Mouse (Mus musculus) intestine, postnatal 0 days (tissue): ENCODE results near the gene Agap1. TPM values are rescaled to one million over a fixed set of nuclear protein-coding genes. Genes with fewer than 3 reads are reported as not detected.

Experiments used
- ATAC-seq: fragments of 200-750 bp; cut with Nextera tagmentation; 2 replicates; pipeline ENCODE4 v1.8.0; 2017; ENCODE audit warnings: mild to moderate bottlenecking, moderate TSS enrichment, moderate library complexity
- H3K27ac ChIP-seq: fragments of 300-500 bp; sonication (generic); 2 replicates; pipeline ENCODE4 v1.5.1; 2014; ENCODE audit warnings: mild to moderate bottlenecking, low read depth, low read length, moderate library complexity
- H3K27me3 ChIP-seq: fragments of 300-500 bp; sonication (generic); replicated peaks from 2 replicates; pipeline ENCODE4 v1.6.1; 2014; ENCODE audit warnings: low read length, mixed read lengths; ENCODE audit not compliant: control insufficient read depth, insufficient read depth
- H3K36me3 ChIP-seq: fragments of 300-500 bp; sonication (generic); 2 replicates; pipeline ENCODE4 v1.6.1; 2014; ENCODE audit warnings: mild to moderate bottlenecking, moderate library complexity; ENCODE audit not compliant: control insufficient read depth, insufficient read depth
- H3K4me1 ChIP-seq: fragments of 300-500 bp; sonication (generic); replicated peaks from 2 replicates; pipeline ENCODE4 v1.6.1; 2014; ENCODE audit warnings: antibody characterized with exemption, low read length, mixed read lengths; ENCODE audit not compliant: control insufficient read depth, insufficient read depth
- H3K4me2 ChIP-seq: fragments of 300-500 bp; sonication (generic); replicated peaks from 2 replicates; pipeline ENCODE4 v1.6.1; 2014; ENCODE audit warnings: low read depth, mild to moderate bottlenecking, moderate library complexity
- H3K4me3 ChIP-seq: fragments of 300-500 bp; sonication (generic); 2 replicates; pipeline ENCODE4 v1.5.1; 2014; ENCODE audit warnings: low read depth, low read length
- H3K9ac ChIP-seq: fragments of 300-500 bp; sonication (generic); 2 replicates; pipeline ENCODE4 v1.6.1; 2014; ENCODE audit warnings: mild to moderate bottlenecking, low read depth, low read length
- H3K9me3 ChIP-seq: fragments of 300-500 bp; sonication (generic); 2 replicates; pipeline ENCODE4 v1.6.1; 2016; ENCODE audit warnings: mixed run types; ENCODE audit not compliant: control insufficient read depth
- CTCF ChIP-seq: sonication (generic); IDR thresholded peaks from 2 replicates; pipeline ENCODE4 v1.5.1; 2016; ENCODE audit warnings: low read depth, mild to moderate bottlenecking, control low read depth, antibody characterized with exemption, moderate library complexity
- WGBS: fragments of 180-500 bp; shearing (Covaris S2); extraction: QIAGEN DNeasy Blood & Tissue Kit; methylation state at CpG from one replicate; pipeline ENCODE4 v1.1.7; 2014; 5-methylcytosine and 5-hydroxymethylcytosine counted together
- polyA plus RNA-seq: library from polyadenylated mRNA; unstranded; fragments of >200 nt; fragmentation: Nextera tagmentation; extraction: Ambion mirVana; gene quantifications from 2 replicates; pipeline ENCODE4 v1.2.1, GENCODE M21; 2015

Gene Agap1
- polyA plus RNA-seq, 1 experiment from 2014 or later = 6.1 TPM

DNA sequence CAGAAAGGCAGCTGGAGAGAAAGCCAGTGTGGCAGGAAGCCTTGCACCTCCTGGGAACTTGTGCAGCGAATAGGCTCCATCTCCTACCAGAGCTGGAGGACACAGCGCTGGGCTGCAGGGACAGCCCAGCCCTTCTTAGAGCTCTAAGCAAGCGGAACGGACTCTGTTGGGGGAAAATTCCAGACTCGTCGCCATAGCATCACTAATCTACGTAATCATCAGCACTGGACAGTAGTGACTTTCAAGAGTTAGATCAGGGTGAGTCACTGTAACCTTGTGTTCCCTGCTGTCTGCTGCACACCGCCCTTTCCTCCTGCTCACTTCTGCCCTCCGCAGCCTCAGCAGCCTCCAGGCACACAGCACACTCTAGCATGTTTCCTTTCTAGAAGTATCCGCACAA lies 234.3 kb downstream of the Agap1 start:
- no peak for TF ChIP-seq CTCF
- H3K4me3 ChIP-seq = no peak overlapping the region
- H3K36me3 ChIP-seq = peaks cover 10% of the 10 kb centered on the region; the same call in 1 of the 2 replicates
- ATAC-seq = no peak
- 82% methylated on average over 10 of the region's 10 CpGs for WGBS
- no peaks in the 10 kb centered on the region for H3K27me3 ChIP-seq
- no peaks in the 10 kb centered on the region for H3K4me1 ChIP-seq
- H3K27ac ChIP-seq = no peak overlapping the region
- no peaks in the 10 kb centered on the region for H3K9me3 ChIP-seq
- H3K4me2 ChIP-seq = no peak overlapping the region
- H3K9ac ChIP-seq = no peak overlapping the region

DNA sequence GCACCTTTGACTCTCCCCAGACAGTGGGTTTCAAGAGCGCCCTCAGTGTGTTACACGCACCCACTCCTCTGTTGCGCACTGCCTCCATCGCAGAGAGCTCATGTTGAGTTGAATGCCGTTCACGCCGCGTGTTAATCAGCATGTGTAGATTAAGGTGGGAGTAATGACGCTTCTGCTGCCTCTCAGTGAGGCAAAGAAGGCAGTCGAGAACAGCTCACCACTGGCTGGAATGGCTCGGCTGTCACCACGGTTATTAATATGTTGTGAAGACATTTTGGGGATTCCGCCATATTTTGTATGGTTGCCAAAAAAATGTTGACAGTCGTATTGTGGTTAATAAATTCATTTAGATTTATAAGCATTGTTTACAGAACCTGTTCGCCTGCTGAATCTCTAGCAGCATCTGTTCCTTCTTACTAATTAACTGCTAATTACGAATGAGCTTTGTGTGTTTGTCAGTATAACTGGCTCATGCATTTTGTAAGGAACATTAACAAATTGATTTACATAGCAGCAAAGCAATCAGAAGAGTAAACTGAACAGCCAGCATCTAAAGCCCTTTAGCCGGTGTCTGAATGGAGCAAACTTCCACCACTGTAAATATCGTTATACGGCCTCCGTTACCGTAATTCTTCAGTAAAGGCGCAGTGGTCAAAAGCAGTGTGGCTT lies 235.1 kb downstream of the Agap1 start:
- ATAC-seq = no peak
- no peak overlapping the region for H3K9ac ChIP-seq
- H3K4me1 ChIP-seq = no peaks in the 10 kb centered on the region
- no peak overlapping the region for H3K27ac ChIP-seq
- H3K9me3 ChIP-seq = no peaks in the 10 kb centered on the region
- no peak overlapping the region for H3K4me2 ChIP-seq
- H3K27me3 ChIP-seq = no peaks in the 10 kb centered on the region
- no peak overlapping the region for H3K4me3 ChIP-seq
- peaks cover 10% of the 10 kb centered on the region; the same call in 1 of the 2 replicates for H3K36me3 ChIP-seq
- WGBS = 81% methylated on average over 22 of the region's 22 CpGs
- no peak for TF ChIP-seq CTCF

DNA sequence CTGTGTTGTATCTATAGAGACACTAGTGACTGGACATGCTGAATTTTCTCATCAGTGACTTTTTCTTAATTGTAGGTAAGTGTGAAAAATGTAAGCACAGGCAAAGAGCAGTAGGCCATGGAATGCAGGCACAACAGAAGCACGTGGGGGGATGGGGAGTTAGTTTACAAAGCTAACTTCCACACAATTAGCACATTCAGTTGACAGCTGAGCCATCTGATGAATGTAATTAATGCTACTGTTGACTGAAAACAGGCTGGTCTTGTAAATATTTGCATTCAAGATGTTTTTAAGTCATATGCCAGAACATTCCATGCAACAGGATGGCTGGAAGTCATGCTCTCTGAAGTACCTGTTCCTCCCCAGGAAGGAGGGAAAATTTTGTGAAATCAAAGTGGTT lies 236.5 kb downstream of the Agap1 start:
- Histone ChIP-seq H3K4me3 (no peak overlapping the region), H3K4me1 (no peaks in the 10 kb centered on the region), H3K27me3 (no peaks in the 10 kb centered on the region), H3K9ac (no peak overlapping the region), H3K4me2 (no peak overlapping the region), H3K27ac (no peak overlapping the region), H3K9me3 (no peaks in the 10 kb centered on the region), H3K36me3 (0 out of 2 replicates have a peak, but pooled peaks cover 3% of the 10 kb centered on the region)
- ATAC-seq = no peak
- no peak for TF ChIP-seq CTCF
- 24% methylated on average over 1 of the region's 1 CpGs for WGBS

DNA sequence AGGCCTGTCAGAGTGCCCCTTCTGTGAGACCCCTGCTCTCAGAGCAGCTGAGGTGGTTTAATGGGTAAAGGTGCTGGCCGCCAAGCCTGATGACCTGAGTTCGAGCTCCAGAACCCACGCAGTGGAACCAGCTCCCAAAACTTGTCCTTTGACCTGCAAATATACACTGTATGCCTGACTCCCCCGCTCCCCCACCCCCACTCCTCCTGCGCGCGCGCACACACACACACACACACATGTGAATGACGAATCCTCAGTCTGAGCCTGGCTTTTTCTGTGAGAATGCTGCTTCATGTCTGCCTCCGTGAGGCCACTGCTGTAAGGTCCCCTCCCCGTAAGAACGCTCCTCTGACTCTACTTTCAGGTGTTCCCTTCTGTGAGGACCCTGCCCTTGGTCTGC lies 237.8 kb downstream of the Agap1 start:
- whole genome bisulfite sequencing = 89% methylated on average over 12 of the region's 12 CpGs
- Histone ChIP-seq H3K36me3 (no peaks in the 10 kb centered on the region), H3K27me3 (no peaks in the 10 kb centered on the region), H3K9ac (no peak overlapping the region), H3K4me3 (no peak overlapping the region), H3K9me3 (no peaks in the 10 kb centered on the region), H3K4me1 (no peaks in the 10 kb centered on the region), H3K27ac (no peak overlapping the region), H3K4me2 (no peak overlapping the region)
- no peak for ATAC-seq
- TF ChIP-seq CTCF = no peak

- Histone ChIP-seq H3K9ac (no peak overlapping the region), H3K4me3 (no peak overlapping the region), H3K4me2 (no peak overlapping the region), H3K9me3 (no peaks in the 10 kb centered on the region), H3K4me1 (no peaks in the 10 kb centered on the region), H3K36me3 (no peaks in the 10 kb centered on the region), H3K27ac (no peak overlapping the region), H3K27me3 (no peaks in the 10 kb centered on the region)
- WGBS = 82% methylated on average over 5 of the region's 5 CpGs
- no peak for ATAC-seq
- TF ChIP-seq CTCF = no peak
These were observed 240.3 kb downstream of the Agap1 start for GRCm38 (mm10) chr1:89694916-89695315.

DNA sequence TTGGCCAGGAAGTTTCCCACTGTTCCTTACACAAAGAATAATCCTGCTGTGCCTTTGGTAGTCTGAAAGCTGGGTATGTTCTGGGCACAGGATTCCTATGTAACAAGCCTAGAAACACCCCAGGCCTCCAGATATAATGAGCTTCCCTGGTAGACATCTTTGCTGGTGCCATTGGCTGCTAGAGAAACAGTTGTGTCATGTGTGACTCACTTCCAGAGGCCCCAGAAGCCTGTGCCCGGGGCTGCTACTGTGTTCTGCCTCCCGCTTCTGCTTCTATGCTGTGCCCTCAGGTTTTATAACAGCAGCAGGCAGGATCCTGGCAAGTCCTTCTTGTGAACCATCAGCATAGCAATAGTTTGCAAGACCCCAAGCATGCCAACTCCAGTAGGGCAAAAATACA lies 242.6 kb downstream of the Agap1 start:
- no peak for ATAC-seq
- WGBS = 86% methylated on average over 2 of the region's 2 CpGs
- TF ChIP-seq CTCF = no peak

More for the DNA sequence above, 242.6 kb downstream of the Agap1 start:
- Histone ChIP-seq H3K9ac (no peak overlapping the region), H3K4me1 (no peaks in the 10 kb centered on the region), H3K27ac (no peak overlapping the region), H3K27me3 (no peaks in the 10 kb centered on the region), H3K9me3 (no peaks in the 10 kb centered on the region), H3K36me3 (peaks cover 13% of the 10 kb centered on the region; the same call in 1 of the 2 replicates), H3K4me2 (no peak overlapping the region), H3K4me3 (no peak overlapping the region)
